Mouse (Mus musculus) adrenal gland, postnatal 10 days (tissue): ENCODE measurements around the gene Grk6. TPM values are rescaled to one million over a fixed set of nuclear protein-coding genes. Genes with fewer than 3 reads are reported as not detected.

Source experiments
- DNase-seq: peaks from one replicate; pipeline ENCODE4 v3.0.0; 2021; ENCODE audit warnings: mixed read lengths
- total RNA-seq, 2 experiments: library from RNA; stranded (reverse); gene quantifications; 2 replicates each; pipeline ENCODE4 v1.2.3; 2021

The Grk6 gene
- total RNA-seq, 2 experiments from 2014 or later: 40.2 to 47.0 TPM

GRCm38 (mm10) chr13:55483593-55483992 lies 38.7 kb downstream of the Grk6 start:
- DNase-seq: no peak

GRCm38 (mm10) chr13:55484520-55485088 lies 39.7 kb downstream of the Grk6 start:
- DNase-seq: no peak

- peak; percentile 39 for DNase-seq
Measured at GRCm38 (mm10) chr13:55486029-55486794, 41.3 kb downstream of the Grk6 start.

GRCm38 (mm10) chr13:55486916-55487577 lies 42.2 kb downstream of the Grk6 start:
- DNase-seq: peak; percentile 52

- DNase-seq: peak; percentile 75
Measured at GRCm38 (mm10) chr13:55487578-55488498, 43.0 kb downstream of the Grk6 start, which contains the start of gene Dbn1. Gene Dbn1 (minus strand): TSS chr13:55488111.

- DNase-seq: no peak
Measured at GRCm38 (mm10) chr13:55494257-55494656, 49.4 kb downstream of the Grk6 start.

- peak; percentile 71 for DNase-seq
Measured at GRCm38 (mm10) chr13:55494883-55495621, 50.2 kb downstream of the Grk6 start.

- DNase-seq: no peak
Measured at GRCm38 (mm10) chr13:55495702-55496101, 50.8 kb downstream of the Grk6 start.

GRCm38 (mm10) chr13:55496661-55497060 lies 51.8 kb downstream of the Grk6 start:
- peak; percentile 62 for DNase-seq

- DNase-seq: no peak
Measured at GRCm38 (mm10) chr13:55498906-55499305, 54.0 kb downstream of the Grk6 start.

GRCm38 (mm10) chr13:55500575-55500974 lies 55.7 kb downstream of the Grk6 start:
- no peak for DNase-seq

- no peak for DNase-seq
Measured at GRCm38 (mm10) chr13:55502405-55502804, 57.5 kb downstream of the Grk6 start.

GRCm38 (mm10) chr13:55504390-55504789 lies 59.5 kb downstream of the Grk6 start:
- DNase-seq: no peak

- no peak for DNase-seq
Measured at GRCm38 (mm10) chr13:55505810-55506209, 60.9 kb downstream of the Grk6 start.

GRCm38 (mm10) chr13:55506697-55507096 lies 61.8 kb downstream of the Grk6 start:
- DNase-seq: peak; percentile 57

- no peak for DNase-seq
Measured at GRCm38 (mm10) chr13:55507877-55508276, 63.0 kb downstream of the Grk6 start.

- no peak for DNase-seq
Measured at GRCm38 (mm10) chr13:55508531-55508930, 63.7 kb downstream of the Grk6 start.

GRCm38 (mm10) chr13:55510332-55510667 lies 65.4 kb downstream of the Grk6 start:
- no peak for DNase-seq
